Mouse (Mus musculus) frontal cortex, postnatal 36 days (tissue): ENCODE results near the gene Hapln1.

ENCODE experiments used
- DNase-seq, 2 experiments: peaks; one replicate each; pipeline ENCODE4 v3.0.0; 2022; ENCODE audit warnings: low spot score in 2 of 2

The Hapln1 gene

DNA sequence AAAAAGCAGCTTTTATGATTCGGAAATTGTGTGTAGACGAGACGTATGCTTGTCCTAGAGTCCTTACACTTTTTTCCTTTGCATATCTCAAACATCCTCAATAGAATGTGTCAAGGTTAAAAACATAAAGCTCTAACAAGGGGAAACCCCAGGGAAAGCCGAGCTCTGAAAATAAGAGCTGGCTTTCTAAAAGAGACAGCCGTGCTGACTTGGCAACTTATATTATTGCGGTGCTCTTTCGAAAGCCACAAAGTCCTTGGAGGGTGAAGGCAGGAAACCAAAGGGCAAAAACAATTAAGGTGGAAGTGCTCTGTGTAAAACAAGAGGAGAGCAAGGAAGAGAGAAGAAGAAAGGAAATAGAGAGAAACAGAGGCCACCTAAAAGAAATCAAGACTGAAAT, 60.9 kb downstream of the Hapln1 start:
- DNase-seq, result no peak

DNA sequence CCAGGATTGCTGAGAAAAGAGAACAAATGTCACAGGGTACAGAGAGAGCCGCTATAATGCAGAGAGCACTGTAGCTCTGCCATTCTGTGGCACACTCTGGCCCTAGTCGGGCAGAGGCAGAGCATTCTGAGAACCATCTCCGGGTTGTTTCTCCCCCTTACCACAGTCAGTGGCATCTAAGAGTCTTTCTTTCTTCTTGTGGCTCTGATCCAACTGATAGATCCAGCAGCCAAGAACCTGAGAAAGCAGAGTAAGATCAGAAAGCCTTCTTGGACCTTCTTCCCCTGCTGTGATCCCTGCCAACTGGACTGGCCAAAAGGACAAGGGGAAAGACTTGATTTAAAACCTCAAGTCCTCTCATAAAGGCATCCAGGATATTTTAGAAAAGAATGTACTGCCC, 63.7 kb downstream of the Hapln1 start:
- no peak for DNase-seq

DNA sequence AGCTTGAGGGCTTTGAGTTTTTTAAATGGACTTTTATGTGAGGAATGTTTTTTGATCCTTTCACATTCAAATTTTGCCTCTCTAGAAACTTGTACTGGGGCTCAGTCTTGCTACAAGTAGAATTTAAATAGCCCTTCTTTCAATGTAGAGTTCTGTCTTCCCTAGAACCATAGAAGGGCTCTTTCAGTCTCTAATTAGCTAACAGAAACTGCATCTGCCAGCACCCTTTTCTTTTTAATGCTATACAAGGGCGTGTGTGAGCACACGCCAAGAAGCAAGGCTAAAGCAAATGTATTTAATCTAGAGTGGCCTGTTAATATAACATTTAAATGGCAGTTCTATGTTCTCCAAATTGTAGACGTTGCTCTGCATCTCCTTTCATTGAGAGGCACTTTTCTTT, 67.8 kb downstream of the Hapln1 start:
- no peak for DNase-seq

- no peak for DNase-seq
Observed at GRCm38 (mm10) chr13:89619064-89619463, 79.5 kb downstream of the Hapln1 start.

GRCm38 (mm10) chr13:89634137-89634683, 94.6 kb downstream of the Hapln1 start:
- peak; percentile 18 to 59 for DNase-seq

DNA sequence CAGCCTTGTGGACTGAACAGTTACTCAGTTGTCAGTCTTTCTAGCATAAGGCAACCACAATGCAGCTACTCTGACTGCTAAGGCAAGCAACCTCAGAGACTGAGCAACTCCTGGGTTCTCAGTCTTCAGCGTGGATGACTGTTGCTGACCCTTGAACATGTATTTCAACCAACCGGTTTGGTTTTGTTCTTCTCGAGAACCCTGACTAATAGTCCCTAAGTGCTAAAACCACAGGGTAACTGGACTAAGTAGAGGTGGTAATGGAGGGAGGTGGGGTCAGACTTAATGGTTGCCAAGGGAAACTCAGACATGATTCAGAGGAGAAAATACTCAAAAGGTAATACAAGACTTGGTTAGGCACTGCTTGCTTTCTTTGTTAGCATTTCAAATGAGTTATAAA, 97.4 kb downstream of the Hapln1 start:
- no peak for DNase-seq

DNA sequence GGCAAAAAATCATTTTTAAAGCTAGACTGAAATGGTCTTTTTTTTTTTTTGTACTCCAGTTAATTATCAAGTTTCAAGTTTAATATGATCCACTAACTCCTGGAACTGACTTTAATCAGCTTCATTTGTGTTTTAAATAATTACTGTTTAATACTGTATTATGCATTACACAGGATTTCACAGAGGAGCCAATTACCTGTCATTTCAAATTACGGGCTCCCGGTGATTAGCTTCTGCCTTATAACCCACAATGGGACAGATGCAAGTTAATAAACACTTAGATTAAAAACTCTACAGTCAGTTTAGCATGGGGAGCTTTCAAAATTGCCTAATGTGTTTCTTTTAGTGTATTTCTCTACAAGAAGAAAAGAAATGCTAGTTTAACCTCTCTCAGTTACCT, 106.0 kb downstream of the Hapln1 start:
- DNase-seq, result no peak

DNA sequence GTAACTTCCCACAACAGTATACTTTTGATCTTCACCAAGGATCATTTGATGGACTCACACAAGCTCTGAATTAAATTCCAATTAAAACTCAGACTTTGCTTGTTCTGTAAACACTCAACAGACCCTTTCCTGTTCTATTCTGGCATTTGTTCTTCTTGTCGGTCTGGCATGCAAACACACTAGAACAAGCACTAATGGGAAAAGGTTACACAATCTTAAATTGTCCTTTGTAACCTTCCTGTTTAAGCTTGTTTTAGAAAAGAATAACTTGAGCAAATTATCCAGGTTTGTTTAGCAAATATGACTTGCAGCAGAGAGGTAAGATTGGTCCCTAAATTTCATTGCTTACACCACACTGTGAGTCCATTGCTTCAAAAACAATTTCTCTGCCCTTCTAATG, 113.2 kb downstream of the Hapln1 start:
- DNase-seq, result no peak

GRCm38 (mm10) chr13:89653279-89653678, 113.7 kb downstream of the Hapln1 start:
- DNase-seq, result no peak

GRCm38 (mm10) chr13:89657046-89657445, 117.5 kb downstream of the Hapln1 start:
- DNase-seq, result peak; percentile 15 to 32
